Mouse (Mus musculus): ENCODE measurements around the gene Hoxd12. TPM values are rescaled to one million over a fixed set of nuclear protein-coding genes. Genes with fewer than 3 reads are reported as not detected.

Hoxd12 gene
- polyA plus RNA-seq, 1 experiment from 2014 or later, result 0.50 TPM

DNA sequence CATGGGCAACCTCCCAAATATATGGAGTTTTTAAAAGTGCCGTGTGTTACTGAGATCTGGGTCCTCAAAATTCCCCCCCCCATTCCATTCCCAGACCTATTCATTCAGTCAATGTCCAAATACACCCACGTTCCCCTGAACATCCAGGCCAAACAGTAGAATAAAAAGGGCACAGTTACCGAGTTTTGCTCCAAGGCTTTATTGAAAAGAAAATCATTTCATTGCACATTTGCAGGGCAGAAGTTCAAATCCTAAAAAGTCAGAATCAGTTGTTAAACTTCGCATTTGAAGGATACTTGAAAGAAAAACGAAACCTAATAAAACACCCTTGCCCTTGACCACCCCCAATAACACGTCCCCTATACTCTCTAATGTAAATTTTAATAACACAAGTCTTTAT lies 28.0 kb downstream of the Hoxd12 start:
- H3K9me3 ChIP-seq, result no peaks in the 10 kb centered on the region
- ATAC-seq (ENCODE audit: low read depth), result no peak
- no peaks in the 10 kb centered on the region for H3K36me3 ChIP-seq
- peak overlapping the region; percentile 69 for H3K4me2 ChIP-seq
- peak overlapping the region; percentile 100 for H3K9ac ChIP-seq
- peak overlapping the region; percentile 10; the same call in 1 of the 2 replicates for H3K4me3 ChIP-seq
- peaks cover 59% of the 10 kb centered on the region for H3K4me1 ChIP-seq (replicated peaks)
- WGBS, result 27% methylated on average over 6 of the region's 6 CpGs
- peaks cover 23% of the 10 kb centered on the region for H3K27me3 ChIP-seq
- peak overlapping the region; percentile 100; the same call in 1 of the 2 replicates for H3K27ac ChIP-seq (replicated peaks)

DNA sequence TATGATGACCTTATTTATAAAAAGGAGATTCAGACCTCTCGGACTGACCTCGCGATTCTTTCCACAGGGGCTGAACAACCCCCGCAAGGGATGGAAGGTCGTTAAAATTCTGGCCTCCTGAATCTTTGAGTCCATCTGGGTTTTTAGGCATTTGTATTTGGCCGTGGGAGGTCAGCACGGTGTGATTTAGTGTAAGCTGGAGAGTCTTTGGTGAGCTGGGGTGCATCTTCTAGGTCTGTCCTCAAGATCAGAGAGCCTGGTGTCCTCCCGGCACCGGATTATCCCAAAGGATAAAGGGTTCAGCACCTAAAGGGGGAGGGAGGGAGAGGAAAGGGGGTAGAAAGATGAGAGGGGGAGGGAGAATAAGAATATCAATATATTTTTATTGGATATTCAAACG lies 28.5 kb downstream of the Hoxd12 start:
- Histone ChIP-seq H3K27me3 (peaks cover 23% of the 10 kb centered on the region), H3K4me3 (peak overlapping the region; percentile 81), H3K36me3 (no peaks in the 10 kb centered on the region), H3K27ac (replicated peaks) (peak overlapping the region; percentile 100), H3K9me3 (no peaks in the 10 kb centered on the region), H3K4me2 (peak overlapping the region; percentile 69), H3K4me1 (replicated peaks) (peaks cover 58% of the 10 kb centered on the region), H3K9ac (peak overlapping the region; percentile 100)
- WGBS, result 15% methylated on average over 10 of the region's 10 CpGs
- ATAC-seq (ENCODE audit: low read depth), result no peak

DNA sequence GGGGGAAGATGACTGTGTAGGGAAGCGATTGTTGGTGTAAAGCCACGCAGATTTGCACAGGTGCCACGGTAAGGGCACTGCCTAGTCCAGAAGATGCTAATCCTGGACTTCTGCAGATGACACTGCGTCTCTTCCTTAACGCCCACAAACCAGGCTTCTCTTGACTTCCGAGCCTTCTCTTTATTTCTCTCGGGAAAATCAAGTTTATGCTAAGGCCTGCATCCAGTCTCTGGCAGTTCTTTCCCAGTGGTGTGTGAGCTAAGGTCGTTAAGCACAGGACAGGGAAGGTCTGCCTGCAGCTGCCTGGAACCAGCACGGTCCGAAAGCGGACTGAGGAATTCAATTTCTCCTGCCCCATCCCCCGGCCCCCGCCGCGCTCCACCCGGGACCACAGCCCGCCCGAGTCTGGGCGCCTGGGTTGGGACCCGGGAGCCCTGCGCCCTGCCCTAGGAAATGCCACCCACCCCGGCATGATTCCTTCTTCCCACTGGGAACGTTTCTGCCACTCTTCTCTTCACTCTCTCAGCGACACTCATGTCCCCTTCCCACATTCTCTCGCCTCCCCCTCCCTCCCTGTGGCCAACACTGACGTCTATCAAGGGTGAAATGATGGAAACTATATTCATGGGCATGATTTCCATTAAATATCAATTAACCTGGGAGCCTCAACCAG lies 29.0 kb downstream of the Hoxd12 start:
- Histone ChIP-seq H3K4me1 (replicated peaks) (peaks cover 59% of the 10 kb centered on the region), H3K4me2 (peak overlapping the region; percentile 69), H3K4me3 (peak overlapping the region; percentile 81), H3K27ac (replicated peaks) (peak overlapping the region; percentile 100), H3K9ac (peak overlapping the region; percentile 100), H3K27me3 (peaks cover 23% of the 10 kb centered on the region), H3K36me3 (no peaks in the 10 kb centered on the region), H3K9me3 (no peaks in the 10 kb centered on the region)
- WGBS, result 4% methylated on average over 26 of the region's 26 CpGs
- 0 out of 2 replicates have a peak, but pooled peaks have one; percentile 6 for ATAC-seq (ENCODE audit: low read depth)

GRCm38 (mm10) chr2:74704393-74704998 lies 29.7 kb downstream of the Hoxd12 start, which contains the start of gene Hoxd8:
Gene Hoxd8, plus strand, starts transcription at chr2:74704615.
- H3K27ac ChIP-seq (replicated peaks), result peak within 1 kb of the TSS; percentile 100
- ATAC-seq (ENCODE audit: low read depth), result peak; percentile 42

DNA sequence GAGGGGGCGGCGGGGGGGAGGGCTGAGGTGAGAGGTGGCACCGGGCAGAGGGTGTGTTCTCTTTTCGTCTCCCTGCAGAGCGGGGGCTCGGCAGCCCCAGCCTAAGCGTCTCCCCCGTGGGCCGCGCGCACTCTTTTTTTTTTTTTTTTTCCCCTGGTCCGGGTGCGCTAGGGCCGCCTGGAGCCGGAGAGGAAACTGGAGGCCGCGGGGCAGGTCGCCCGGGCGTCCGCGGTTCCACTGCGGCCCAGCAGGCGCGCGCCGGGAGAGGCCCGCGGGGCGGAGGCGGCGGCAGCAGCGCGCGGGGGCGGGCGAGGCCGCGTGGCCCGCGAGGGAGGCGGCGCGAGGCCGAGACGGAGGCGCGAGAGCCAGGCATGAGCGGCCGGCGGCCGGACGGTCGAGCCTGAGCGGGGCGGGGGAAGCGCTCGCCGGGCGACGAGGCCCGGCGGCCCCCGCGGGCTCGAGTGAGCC lies 30.2 kb downstream of the Hoxd12 start:
- Histone ChIP-seq H3K4me2 (peak overlapping the region; percentile 69), H3K27me3 (peaks cover 17% of the 10 kb centered on the region), H3K9me3 (no peaks in the 10 kb centered on the region), H3K9ac (peak overlapping the region; percentile 100), H3K36me3 (no peaks in the 10 kb centered on the region), H3K4me1 (replicated peaks) (peaks cover 65% of the 10 kb centered on the region), H3K27ac (replicated peaks) (peak overlapping the region; percentile 100), H3K4me3 (peak overlapping the region; percentile 81)
- peak; percentile 38 for ATAC-seq (ENCODE audit: low read depth)
- 2% methylated on average over 21 of the region's 66 CpGs for WGBS

More at GRCm38 (mm10) chr2:74704393-74704998, 29.7 kb downstream of the Hoxd12 start, which contains the start of gene Hoxd8:
- H3K4me1 ChIP-seq (replicated peaks), result peaks cover 65% of the 10 kb centered on the region
- peak within 1 kb of the TSS; percentile 69 for H3K4me2 ChIP-seq
- no peaks in the 10 kb centered on the region for H3K9me3 ChIP-seq
- H3K36me3 ChIP-seq, result no peaks in the 10 kb centered on the region
- H3K9ac ChIP-seq, result peak within 1 kb of the TSS; percentile 100
- WGBS, result under 1% methylated on average over 18 of the region's 52 CpGs
- peaks cover 22% of the 10 kb centered on the region for H3K27me3 ChIP-seq
- H3K4me3 ChIP-seq, result peak within 1 kb of the TSS; percentile 81

DNA sequence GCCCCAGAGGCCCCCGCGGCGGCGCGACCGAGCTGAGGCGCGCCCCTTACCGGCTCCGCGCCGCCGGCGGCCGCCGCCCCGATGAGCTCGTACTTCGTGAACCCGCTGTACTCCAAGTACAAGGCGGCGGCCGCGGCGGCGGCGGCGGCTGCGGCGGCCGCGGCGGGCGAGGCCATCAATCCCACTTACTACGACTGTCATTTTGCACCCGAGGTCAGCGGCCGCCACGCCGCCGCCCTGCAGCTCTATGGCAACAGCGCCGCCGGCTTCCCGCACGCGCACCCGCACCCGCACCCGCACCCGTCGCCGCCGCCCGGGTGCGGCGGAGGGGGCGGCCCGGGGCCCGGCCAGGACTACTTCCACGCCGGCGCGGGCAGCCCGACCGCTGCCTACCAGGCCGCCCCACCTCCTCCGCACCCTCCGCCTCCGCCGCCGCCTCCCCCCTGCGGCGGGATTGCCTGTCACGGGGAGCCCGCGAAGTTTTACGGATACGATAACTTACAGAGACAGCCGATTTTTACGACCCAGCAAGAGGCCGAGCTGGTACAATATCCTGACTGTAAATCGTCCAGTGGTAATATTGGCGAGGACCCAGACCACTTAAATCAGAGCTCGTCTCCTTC lies 30.8 kb downstream of the Hoxd12 start:
- Histone ChIP-seq H3K4me3 (peak overlapping the region; percentile 81), H3K4me2 (peak overlapping the region; percentile 69), H3K9ac (peak overlapping the region; percentile 100), H3K36me3 (no peaks in the 10 kb centered on the region), H3K9me3 (no peaks in the 10 kb centered on the region), H3K4me1 (replicated peaks) (peaks cover 65% of the 10 kb centered on the region), H3K27ac (replicated peaks) (peak overlapping the region; percentile 100), H3K27me3 (peaks cover 12% of the 10 kb centered on the region)
- under 1% methylated on average over 60 of the region's 85 CpGs for WGBS
- ATAC-seq (ENCODE audit: low read depth), result peak; percentile 60

- no peak for ATAC-seq (ENCODE audit: low read depth)
- Histone ChIP-seq H3K4me1 (replicated peaks) (peaks cover 61% of the 10 kb centered on the region), H3K9ac (peak overlapping the region; percentile 100), H3K4me2 (peak overlapping the region; percentile 69), H3K36me3 (no peaks in the 10 kb centered on the region), H3K9me3 (no peaks in the 10 kb centered on the region), H3K27me3 (peaks cover 3% of the 10 kb centered on the region), H3K4me3 (peak overlapping the region; percentile 81), H3K27ac (replicated peaks) (peak overlapping the region; percentile 100)
- 1% methylated on average over 13 of the region's 13 CpGs for WGBS
Observed at GRCm38 (mm10) chr2:74706393-74706960, 31.7 kb downstream of the Hoxd12 start.

DNA sequence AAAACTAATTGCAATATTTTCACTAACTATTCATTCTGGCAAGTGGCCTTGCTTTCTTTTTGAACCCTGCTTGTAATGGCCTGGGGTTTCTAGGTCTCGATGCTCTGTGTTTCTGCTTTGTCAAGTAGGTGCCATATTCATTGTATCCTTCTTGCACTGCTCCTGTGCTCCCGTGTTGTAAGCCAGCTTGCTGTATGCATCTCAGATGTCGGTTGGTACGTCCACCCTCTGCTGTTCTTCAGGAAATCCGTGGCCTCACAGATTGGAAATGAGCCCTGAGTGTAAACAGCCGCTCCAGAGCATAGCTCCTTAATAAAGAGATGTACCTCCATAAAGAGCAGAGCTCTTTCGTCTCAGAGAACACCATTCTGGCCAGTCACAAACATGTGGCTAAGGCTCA lies 32.8 kb downstream of the Hoxd12 start:
- Histone ChIP-seq H3K9ac (peak overlapping the region; percentile 100), H3K36me3 (no peaks in the 10 kb centered on the region), H3K4me1 (replicated peaks) (peaks cover 59% of the 10 kb centered on the region), H3K9me3 (no peaks in the 10 kb centered on the region), H3K27me3 (no peaks in the 10 kb centered on the region; the same call in 1 of the 2 replicates), H3K4me2 (peak overlapping the region; percentile 69), H3K27ac (replicated peaks) (peak overlapping the region; percentile 83), H3K4me3 (peak overlapping the region; percentile 81)
- WGBS, result 9% methylated on average over 7 of the region's 7 CpGs
- ATAC-seq (ENCODE audit: low read depth), result no peak

- Histone ChIP-seq H3K4me1 (replicated peaks) (peaks cover 53% of the 10 kb centered on the region), H3K9me3 (no peaks in the 10 kb centered on the region), H3K27ac (replicated peaks) (peak overlapping the region; percentile 100), H3K9ac (peak overlapping the region; percentile 100), H3K27me3 (no peaks in the 10 kb centered on the region), H3K36me3 (no peaks in the 10 kb centered on the region), H3K4me2 (peak overlapping the region; percentile 69), H3K4me3 (peak overlapping the region; percentile 81)
- 13% methylated on average over 4 of the region's 4 CpGs for WGBS
- ATAC-seq (ENCODE audit: low read depth), result no peak
Observed at GRCm38 (mm10) chr2:74708676-74709075, 33.9 kb downstream of the Hoxd12 start.

- 3% methylated on average over 5 of the region's 5 CpGs for WGBS
- peak overlapping the region; percentile 69 for H3K4me2 ChIP-seq
- no peaks in the 10 kb centered on the region for H3K27me3 ChIP-seq
- H3K4me1 ChIP-seq (replicated peaks), result peaks cover 46% of the 10 kb centered on the region
- ATAC-seq (ENCODE audit: low read depth), result no peak
- peak overlapping the region; percentile 100 for H3K27ac ChIP-seq (replicated peaks)
- peak overlapping the region; percentile 100 for H3K9ac ChIP-seq
- H3K9me3 ChIP-seq, result no peaks in the 10 kb centered on the region
- no peaks in the 10 kb centered on the region for H3K36me3 ChIP-seq
- peak overlapping the region; percentile 99 for H3K4me3 ChIP-seq
Observed at GRCm38 (mm10) chr2:74709465-74710419, 34.9 kb downstream of the Hoxd12 start.
